Mouse (Mus musculus) urinary bladder, postnatal 36 days (tissue): ENCODE data around the gene Clpp.

Experiments used
- DNase-seq, 2 experiments: peaks; one replicate each; pipeline ENCODE4 v3.0.0; 2022; ENCODE audit warnings: low spot score in 2 of 2, mixed read lengths in 1 of 2

Clpp gene

GRCm38 (mm10) chr17:56986105-56986805, 3.9 kb upstream of the Clpp start:
- no peak for DNase-seq

GRCm38 (mm10) chr17:56988441-56988840, 1.7 kb upstream of the Clpp start:
- DNase-seq: no peak

- DNase-seq: no peak
Observed at GRCm38 (mm10) chr17:56988921-56989430, 1.1 kb upstream of the Clpp start.

GRCm38 (mm10) chr17:56989467-56990114, 514 bp upstream of the Clpp start:
- DNase-seq: no peak

- DNase-seq: no peak
Observed at GRCm38 (mm10) chr17:56990966-56991365, 861 bp downstream of the Clpp start.

- DNase-seq: no peak
Observed at GRCm38 (mm10) chr17:56995046-56995445, 4.9 kb downstream of the Clpp start.

GRCm38 (mm10) chr17:56996506-56996905, 6.4 kb downstream of the Clpp start:
- DNase-seq: no peak

- peak; percentile 92 to 96 for DNase-seq
Observed at GRCm38 (mm10) chr17:56997029-56997667, 7.0 kb downstream of the Clpp start, which contains the start of gene Alkbh7. Gene Alkbh7 (plus strand): TSS chr17:56997339.

GRCm38 (mm10) chr17:56999414-56999813, 9.3 kb downstream of the Clpp start:
- no peak for DNase-seq

- DNase-seq: no peak
Observed at GRCm38 (mm10) chr17:56999968-57000609, 10.0 kb downstream of the Clpp start, which contains the start of gene Pspn. Gene Pspn (minus strand): TSS chr17:57000018.

- DNase-seq: no peak
Observed at GRCm38 (mm10) chr17:57001228-57001627, 11.1 kb downstream of the Clpp start.

- no peak for DNase-seq
Observed at GRCm38 (mm10) chr17:57003994-57004393, 13.9 kb downstream of the Clpp start.

GRCm38 (mm10) chr17:57007137-57007905, 17.2 kb downstream of the Clpp start:
- DNase-seq: no peak

- no peak for DNase-seq
Observed at GRCm38 (mm10) chr17:57010911-57011235, 20.8 kb downstream of the Clpp start.

- peak; percentile 82 to 91 for DNase-seq
Observed at GRCm38 (mm10) chr17:57011236-57012141, 21.4 kb downstream of the Clpp start, which contains the start of the genes Gtf2f1 and Gm17949. Gene Gtf2f1 (minus strand): TSS chr17:57011288. Gene Gm17949 (plus strand): TSS chr17:57011469.

- no peak for DNase-seq
Observed at GRCm38 (mm10) chr17:57012245-57012795, 22.2 kb downstream of the Clpp start.

- DNase-seq: no peak
Observed at GRCm38 (mm10) chr17:57019693-57020092, 29.6 kb downstream of the Clpp start.

GRCm38 (mm10) chr17:57020960-57021359, 30.9 kb downstream of the Clpp start:
- DNase-seq: no peak

- no peak for DNase-seq
Observed at GRCm38 (mm10) chr17:57027471-57027870, 37.4 kb downstream of the Clpp start.

- no peak for DNase-seq
Observed at GRCm38 (mm10) chr17:57029691-57030090, 39.6 kb downstream of the Clpp start.
